Mouse (Mus musculus) gastrocnemius, adult 2 months (tissue): ENCODE results near the gene Ucma. TPM values are rescaled to one million over a fixed set of nuclear protein-coding genes. Genes with fewer than 3 reads are reported as not detected.

ENCODE experiments used
- DNase-seq: peaks from one replicate; pipeline ENCODE4 v3.0.0; 2022
- H3K27ac ChIP-seq: fragments of 200-600 bp; 2 replicates; pipeline ENCODE4 v1.8.1; 2022; ENCODE audit warnings: mild to moderate bottlenecking
- H3K4me3 ChIP-seq: fragments of 200-600 bp; 2 replicates; pipeline ENCODE4 v1.8.1; 2022; ENCODE audit warnings: mild to moderate bottlenecking, moderate library complexity
- CTCF ChIP-seq: fragments of 200-600 bp; IDR thresholded peaks from 2 replicates; pipeline ENCODE4 v1.8.1; 2022; ENCODE audit warnings: antibody characterized with exemption, mild to moderate bottlenecking, moderate library complexity
- intact Hi-C: fragments of 180-260 bp; cut with DNase I; formaldehyde crosslinking; loops from one replicate; pipeline ENCODE4 v1.15.1; 2025
- total RNA-seq, 2 experiments: library from RNA; stranded (reverse); gene quantifications; 2 replicates each; pipeline ENCODE4 v1.2.3; 2021

Ucma gene
- total RNA-seq, 2 experiments from 2014 or later = not detected

DNA sequence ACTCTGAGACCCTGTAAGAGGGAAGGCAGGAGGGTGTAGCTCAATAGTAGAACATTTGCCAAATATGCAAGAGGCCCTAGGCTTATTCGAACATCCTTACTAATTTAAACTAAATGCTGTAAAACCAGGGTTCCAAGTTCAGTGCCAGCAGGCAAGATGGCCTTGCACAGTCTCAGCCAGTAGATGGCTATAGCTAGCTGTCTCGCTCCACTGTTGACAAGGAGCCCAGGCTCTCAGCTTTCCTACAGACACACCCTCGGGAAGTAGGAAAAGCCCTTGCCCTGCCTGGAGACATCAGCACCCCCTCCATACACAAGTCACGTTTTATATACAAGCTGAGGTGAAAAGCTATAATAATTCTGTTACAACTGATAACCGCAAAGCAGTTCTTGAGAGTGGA is 56.7 kb downstream of the Ucma start:
- Histone ChIP-seq H3K27ac (peak overlapping the region; percentile 83), H3K4me3 (no peak overlapping the region)
- TF ChIP-seq CTCF = peak; percentile 48
- peak; percentile 61 for DNase-seq
- intact Hi-C loops = no loop called here

GRCm38 (mm10) chr2:5033546-5034420 is 57.9 kb downstream of the Ucma start:
- peak; percentile 65 for DNase-seq
- intact Hi-C loops = no loop called here
- peak overlapping the region; percentile 83 for H3K27ac ChIP-seq
- no peak for TF ChIP-seq CTCF
- H3K4me3 ChIP-seq = no peak overlapping the region

DNA sequence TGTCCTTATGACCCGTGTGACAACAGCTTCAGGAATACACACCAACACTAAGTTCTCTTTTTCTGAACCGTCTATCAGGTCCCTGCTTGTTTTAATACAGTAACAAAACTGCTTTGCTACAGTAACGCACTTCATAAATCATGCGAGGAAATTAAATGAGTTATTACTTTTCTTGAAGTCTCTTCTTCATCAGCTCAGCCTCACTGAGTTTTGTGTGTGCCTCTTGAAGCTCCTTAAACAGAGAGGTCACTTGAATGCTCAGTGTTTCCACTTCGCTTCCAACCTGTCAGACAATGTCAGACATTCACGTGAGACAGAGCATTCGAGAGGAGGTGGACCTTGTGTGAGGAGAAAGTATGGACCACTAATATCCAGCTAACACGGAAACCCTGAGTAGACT is 58.9 kb downstream of the Ucma start:
- 0 out of 2 replicates have a peak overlapping the region, but pooled peaks have one; percentile 83 for H3K27ac ChIP-seq
- H3K4me3 ChIP-seq = no peak overlapping the region
- intact Hi-C loops = no loop called here
- no peak for TF ChIP-seq CTCF
- DNase-seq = no peak

- Histone ChIP-seq H3K27ac (no peak overlapping the region), H3K4me3 (no peak overlapping the region)
- DNase-seq = no peak
- intact Hi-C loops = no loop called here
- TF ChIP-seq CTCF = no peak
Observed at GRCm38 (mm10) chr2:5035241-5035640, 59.3 kb downstream of the Ucma start.

Other genes starting within 250 kb of the Ucma start
- gene Sephs1, start 94.6 kb upstream of the Ucma start, total RNA-seq = 10 to 100 TPM; 17.9 to 19.6 TPM
- 100 to 1,000 TPM; 179 to 280 TPM for gene Phyh, start 57.1 kb upstream of the Ucma start, total RNA-seq
- under 1 TPM in 1 of 2 experiments, not detected in 1; 0.08 TPM for gene Mcm10, start 36.7 kb downstream of the Ucma start, total RNA-seq
- gene Optn, start 87.9 kb downstream of the Ucma start, total RNA-seq = 10 to 100 TPM; 80.2 to 99.2 TPM
- gene Ccdc3, start 161.7 kb downstream of the Ucma start, total RNA-seq = 10 to 100 TPM in 1 of 2 experiments, 1 to 10 TPM in 1; 4.1 to 10.7 TPM